Mouse (Mus musculus) myocyte (in vitro differentiated cells): ENCODE data around the gene Gm1043. TPM values are rescaled to one million over a fixed set of nuclear protein-coding genes. Genes with fewer than 3 reads are reported as not detected.
A peak's percentile ranks its signal among the peaks of the same experiment; 100 is the strongest.

Experiments used
- H3K27me3 ChIP-seq: one replicate; pipeline ENCODE4 v1.6.1; 2011; ENCODE audit not compliant: control insufficient read depth, insufficient read depth, insufficient read length
- H3K36me3 ChIP-seq: one replicate; pipeline ENCODE4 v1.6.1; 2011; ENCODE audit not compliant: control insufficient read depth, insufficient read depth
- H3K4me2 ChIP-seq: one replicate; pipeline ENCODE4 v1.6.1; 2011; ENCODE audit warnings: low read depth, control low read depth
- H3K4me3 ChIP-seq: one replicate; pipeline ENCODE4 v1.5.1; 2011; ENCODE audit warnings: mild to moderate bottlenecking, control low read depth, moderate library complexity
- H3K79me2 ChIP-seq: one replicate; pipeline ENCODE4 v1.6.1; 2011; ENCODE audit not compliant: control insufficient read depth, insufficient read depth
- H3ac ChIP-seq: one replicate; pipeline ENCODE4 v1.6.1; 2011; ENCODE audit not compliant: control insufficient read depth, insufficient read length
- CEBPB ChIP-seq: IDR thresholded peaks from 2 replicates; pipeline ENCODE4 v1.6.1; 2011; ENCODE audit warnings: mild to moderate bottlenecking, moderate library complexity; ENCODE audit not compliant: poor library complexity, insufficient read depth, severe bottlenecking
- E2F4 ChIP-seq: IDR thresholded peaks from one replicate; pipeline ENCODE4 v1.6.1; 2011; ENCODE audit warnings: mild to moderate bottlenecking, control low read depth, moderate library complexity; ENCODE audit not compliant: insufficient read depth
- MAX ChIP-seq: IDR thresholded peaks from one replicate; pipeline ENCODE4 v1.6.1; 2011; ENCODE audit warnings: low read depth, mild to moderate bottlenecking, control low read depth
- MYOD1 ChIP-seq, 3 experiments: IDR thresholded peaks; one replicate each; pipeline ENCODE4 v1.6.1; 2011; ENCODE audit warnings: control low read depth in 2 of 3, low read depth in 2 of 3, mild to moderate bottlenecking in 2 of 3, moderate library complexity in 1 of 3; ENCODE audit not compliant: insufficient read length in 2 of 3, control insufficient read depth in 1 of 3
- MYOG ChIP-seq, 3 experiments: IDR thresholded peaks; one replicate each; pipeline ENCODE4 v1.6.1; 2011; ENCODE audit warnings: control low read depth in 2 of 3, low read depth in 2 of 3, mild to moderate bottlenecking in 2 of 3; ENCODE audit not compliant: insufficient read length in 2 of 3, control insufficient read depth in 1 of 3, insufficient read depth in 1 of 3
- POLR2A ChIP-seq: IDR thresholded peaks from one replicate; pipeline ENCODE4 v1.6.1; 2011; ENCODE audit warnings: low read depth, mild to moderate bottlenecking, control low read depth, moderate library complexity; ENCODE audit not compliant: insufficient read length
- POLR2AphosphoS2 ChIP-seq: IDR thresholded peaks from one replicate; pipeline ENCODE4 v1.6.1; 2011; ENCODE audit warnings: low read depth, control low read depth; ENCODE audit not compliant: insufficient read length
- REST ChIP-seq: IDR thresholded peaks from one replicate; pipeline ENCODE4 v1.6.1; 2011; ENCODE audit warnings: mild to moderate bottlenecking, control low read depth, moderate library complexity; ENCODE audit not compliant: insufficient read depth, insufficient read length
- SRF ChIP-seq: IDR thresholded peaks from one replicate; pipeline ENCODE4 v1.6.1; 2011; ENCODE audit warnings: low read depth; ENCODE audit not compliant: control insufficient read depth, insufficient read length
- TCF12 ChIP-seq: IDR thresholded peaks from one replicate; pipeline ENCODE4 v1.6.1; 2011; ENCODE audit warnings: mild to moderate bottlenecking, control low read depth; ENCODE audit not compliant: poor library complexity, insufficient read depth, severe bottlenecking
- TCF3 ChIP-seq: IDR thresholded peaks from one replicate; pipeline ENCODE4 v1.6.1; 2011; ENCODE audit warnings: low read depth, control low read depth; ENCODE audit not compliant: insufficient read length
- USF1 ChIP-seq: IDR thresholded peaks from one replicate; pipeline ENCODE4 v1.6.1; 2011; ENCODE audit warnings: low read depth, mild to moderate bottlenecking, control low read depth, moderate library complexity
- polyA plus RNA-seq: library from polyadenylated mRNA; unstranded; fragments of >200 nt; fragmentation: generic; extraction: Trizol; gene quantifications from one replicate; pipeline ENCODE4 v1.2.1, GENCODE M21; 2012; ENCODE audit warnings: missing spikeins

Gene Gm1043
- polyA plus RNA-seq, 1 experiment: not detected

- Histone ChIP-seq H3K36me3 (no peaks in the 10 kb centered on the region), H3K27me3 (peaks cover 16% of the 10 kb centered on the region), H3K4me3 (no peak overlapping the region), H3K4me2 (no peak overlapping the region), H3K79me2 (no peaks in the 10 kb centered on the region), H3ac (no peak overlapping the region)
- TF ChIP-seq MYOG (IDR thresholded peaks at IDR 0.05; ENCODE audit: control insufficient read depth in 1 of 3, insufficient read depth in 1 of 3, insufficient read length in 2 of 3, low read depth in 2 of 3): no peak
- TF ChIP-seq REST: no peak
- TF ChIP-seq POLR2A: no peak
- TF ChIP-seq TCF12: no peak
- TF ChIP-seq SRF: no peak
- no peak for TF ChIP-seq MAX
- no peak for TF ChIP-seq MYOD1 (IDR thresholded peaks at IDR 0.05; ENCODE audit: control insufficient read depth in 1 of 3, insufficient read length in 2 of 3, low read depth in 2 of 3)
- TF ChIP-seq CEBPB: no peak
- no peak for TF ChIP-seq POLR2AphosphoS2
- no peak for TF ChIP-seq TCF3
- no peak for TF ChIP-seq E2F4
- no peak for TF ChIP-seq USF1
These were observed 33.6 kb upstream of the Gm1043 start for GRCm38 (mm10) chr5:37051374-37052100.

GRCm38 (mm10) chr5:37052846-37053245 is 32.3 kb upstream of the Gm1043 start:
- Histone ChIP-seq H3K4me3 (no peak overlapping the region), H3K4me2 (peak overlapping the region; percentile 6), H3K36me3 (no peaks in the 10 kb centered on the region), H3ac (no peak overlapping the region), H3K27me3 (peaks cover 25% of the 10 kb centered on the region), H3K79me2 (no peaks in the 10 kb centered on the region)
- TF ChIP-seq MYOD1 (IDR thresholded peaks at IDR 0.05; ENCODE audit: control insufficient read depth in 1 of 3, insufficient read length in 2 of 3, low read depth in 2 of 3) (no peak), SRF (no peak), MAX (no peak)

GRCm38 (mm10) chr5:37055789-37056188 is 29.4 kb upstream of the Gm1043 start:
- Histone ChIP-seq H3K4me3 (no peak overlapping the region), H3K27me3 (peaks cover 39% of the 10 kb centered on the region), H3K4me2 (no peak overlapping the region), H3K79me2 (no peaks in the 10 kb centered on the region), H3ac (no peak overlapping the region), H3K36me3 (no peaks in the 10 kb centered on the region)
- TF ChIP-seq REST (no peak), CEBPB (no peak), MAX (no peak), TCF12 (no peak), SRF (no peak), POLR2AphosphoS2 (no peak), MYOG (IDR thresholded peaks at IDR 0.05; ENCODE audit: control insufficient read depth in 1 of 3, insufficient read depth in 1 of 3, insufficient read length in 2 of 3, low read depth in 2 of 3) (no peak), POLR2A (no peak), E2F4 (no peak), USF1 (no peak), MYOD1 (IDR thresholded peaks at IDR 0.05; ENCODE audit: control insufficient read depth in 1 of 3, insufficient read length in 2 of 3, low read depth in 2 of 3) (no peak), TCF3 (no peak)

GRCm38 (mm10) chr5:37056471-37056870 is 28.7 kb upstream of the Gm1043 start:
- Histone ChIP-seq H3ac (no peak overlapping the region), H3K36me3 (no peaks in the 10 kb centered on the region), H3K4me3 (no peak overlapping the region), H3K79me2 (no peaks in the 10 kb centered on the region), H3K4me2 (no peak overlapping the region), H3K27me3 (peaks cover 40% of the 10 kb centered on the region)
- TF ChIP-seq TCF12: no peak
- no peak for TF ChIP-seq MYOD1 (IDR thresholded peaks at IDR 0.05; ENCODE audit: control insufficient read depth in 1 of 3, insufficient read length in 2 of 3, low read depth in 2 of 3)
- no peak for TF ChIP-seq REST
- no peak for TF ChIP-seq SRF
- no peak for TF ChIP-seq POLR2A
- no peak for TF ChIP-seq TCF3
- no peak for TF ChIP-seq MYOG (IDR thresholded peaks at IDR 0.05; ENCODE audit: control insufficient read depth in 1 of 3, insufficient read depth in 1 of 3, insufficient read length in 2 of 3, low read depth in 2 of 3)
- no peak for TF ChIP-seq POLR2AphosphoS2
- TF ChIP-seq USF1: no peak
- TF ChIP-seq E2F4: no peak
- TF ChIP-seq MAX: no peak
- TF ChIP-seq CEBPB: no peak

- H3ac ChIP-seq: no peak overlapping the region
- no peaks in the 10 kb centered on the region for H3K36me3 ChIP-seq
- H3K4me3 ChIP-seq: no peak overlapping the region
- no peak overlapping the region for H3K4me2 ChIP-seq
- TF ChIP-seq POLR2AphosphoS2: no peak
- no peak for TF ChIP-seq USF1
- peaks cover 76% of the 10 kb centered on the region for H3K27me3 ChIP-seq
- H3K79me2 ChIP-seq: no peaks in the 10 kb centered on the region
These were observed 23.6 kb upstream of the Gm1043 start for GRCm38 (mm10) chr5:37061612-37062011.
